Mouse (Mus musculus): ENCODE measurements around the gene Gp6. TPM values are rescaled to one million over a fixed set of nuclear protein-coding genes. Genes with fewer than 3 reads are reported as not detected.
A peak's percentile ranks its signal among the peaks of the same experiment; 100 is the strongest.
"Not testable (repeated sequence)": the region's sequence is repeated elsewhere in the genome, so short reads cannot be mapped to it uniquely, and the experiment has no call there.

Gene Gp6
- total RNA-seq (2021): under 1 TPM in 1 of 2 experiments, not detected in 1; 0.22 TPM

GRCm38 (mm10) chr7:4397730-4398129, at the start of gene Gp6:
Gene Gp6 (minus strand): TSS chr7:4397744.
- DNase-seq: no peak
- intact Hi-C loops (cut with DNase I): no loop called here

- no peak for DNase-seq
- intact Hi-C loops (cut with DNase I): no loop called here
These were observed 49.6 kb upstream of the Gp6 start for GRCm38 (mm10) chr7:4447138-4447537.

GRCm38 (mm10) chr7:4445216-4445791, 47.8 kb upstream of the Gp6 start, which contains the start of gene Rdh13:
Gene Rdh13 (minus strand): TSS chr7:4445649.
- DNase-seq: peak; percentile 94 to 95
- intact Hi-C loops (cut with DNase I): no loop called here

- intact Hi-C loops (cut with DNase I): no loop called here
- no peak for DNase-seq
These were observed 43.0 kb upstream of the Gp6 start for GRCm38 (mm10) chr7:4440549-4440948.

- intact Hi-C loops (cut with DNase I): no loop called here
- no peak for DNase-seq
These were observed 40.2 kb upstream of the Gp6 start for GRCm38 (mm10) chr7:4437721-4438120.

- no peak for DNase-seq
These were observed 34.5 kb upstream of the Gp6 start for GRCm38 (mm10) chr7:4432026-4432425.

GRCm38 (mm10) chr7:4431548-4431947, 34.0 kb upstream of the Gp6 start:
- peak; percentile 71 to 82 for DNase-seq
- intact Hi-C loops (cut with DNase I): loop anchor here (1.0 kb wide), 1 partner anchor 40 kb away; no protein-coding TSS in a partner anchor

More at GRCm38 (mm10) chr7:4432026-4432425, 34.5 kb upstream of the Gp6 start:
- intact Hi-C loops (cut with DNase I): no loop called here

- intact Hi-C loops (cut with DNase I): loop anchor here (1.0 kb wide), 1 partner anchor 95 kb away; no protein-coding TSS in a partner anchor
- no peak for DNase-seq
These were observed 32.8 kb upstream of the Gp6 start for GRCm38 (mm10) chr7:4430246-4430844.

GRCm38 (mm10) chr7:4427161-4427912, 29.8 kb upstream of the Gp6 start:
- DNase-seq: peak; percentile 90 to 93
- intact Hi-C loops (cut with DNase I): loop anchor here (1.0 to 5.0 kb wide), 4 partner anchors 130 to 820 kb away; no protein-coding TSS in a partner anchor

GRCm38 (mm10) chr7:4420230-4420629, 22.7 kb upstream of the Gp6 start:
- intact Hi-C loops (cut with DNase I): no loop called here
- no peak for DNase-seq

- no peak for DNase-seq
- intact Hi-C loops (cut with DNase I): no loop called here
These were observed 22.1 kb upstream of the Gp6 start for GRCm38 (mm10) chr7:4419681-4420080.

- intact Hi-C loops (cut with DNase I); DNase-seq: not testable (repeated sequence)
These were observed 14.9 kb upstream of the Gp6 start for GRCm38 (mm10) chr7:4412406-4412805.

- DNase-seq: no peak
- intact Hi-C loops (cut with DNase I): no loop called here
These were observed 24.0 kb downstream of the Gp6 start for GRCm38 (mm10) chr7:4373521-4373920.

GRCm38 (mm10) chr7:4337509-4337908, 60.0 kb downstream of the Gp6 start, which contains the start of gene Ncr1:
Gene Ncr1 (plus strand): TSS chr7:4337724.
- DNase-seq: no peak
- intact Hi-C loops (cut with DNase I): no loop called here

GRCm38 (mm10) chr7:4323301-4323700, 74.2 kb downstream of the Gp6 start:
- DNase-seq: no peak
- intact Hi-C loops (cut with DNase I): no loop called here

Small RNA genes within 50 kb of the gene (microRNA-seq; reads per million reads assigned to microRNA genes)
- 0 reads per million in 2 experiments for gene Gm24605
- gene Gm24752: 0 reads per million in 2 experiments
- gene Gm25349: 0 reads per million in 2 experiments

Other genes starting within 250 kb of the Gp6 start
- 1 to 10 TPM; 2.8 to 3.2 TPM for gene Leng9, start 247.4 kb downstream of the Gp6 start, total RNA-seq (2021)
- gene Cdc42ep5, start 232.9 kb downstream of the Gp6 start, total RNA-seq (2021): 10 to 100 TPM; 11.6 to 12.3 TPM
- under 1 TPM in 1 of 2 experiments, not detected in 1; 0.19 TPM for gene Lilra5, start 160.0 kb downstream of the Gp6 start, total RNA-seq (2021)
- gene Ncr1, start 60.0 kb downstream of the Gp6 start, total RNA-seq (2021): not detected
- gene Rdh13, start 47.9 kb upstream of the Gp6 start, total RNA-seq (2021): 10 to 100 TPM; 32.8 to 34.1 TPM
- gene Eps8l1, start 62.9 kb upstream of the Gp6 start, total RNA-seq (2021): 1 to 10 TPM; 3.2 to 3.5 TPM
- 10 to 100 TPM; 74.8 to 97.1 TPM for gene Ppp1r12c, start 103.9 kb upstream of the Gp6 start, total RNA-seq (2021)
- 10 to 100 TPM; 36.1 to 38.1 TPM for gene Tnnt1, start 118.6 kb upstream of the Gp6 start, total RNA-seq (2021)
- 1,000 to 10,000 TPM; 6,124 to 6,345 TPM for gene Tnni3, start 126.5 kb upstream of the Gp6 start, total RNA-seq (2021)
- under 1 TPM; 0.81 to 0.87 TPM for gene Dnaaf3, start 134.7 kb upstream of the Gp6 start, total RNA-seq (2021)
- 1 to 10 TPM; 1.7 to 2.4 TPM for gene Syt5, start 149.8 kb upstream of the Gp6 start, total RNA-seq (2021)
- gene Ptprh, start 206.3 kb upstream of the Gp6 start, total RNA-seq (2021): not detected
- 1 to 10 TPM; 6.2 to 6.6 TPM for gene Tmem86b, start 233.7 kb upstream of the Gp6 start, total RNA-seq (2021)

Measured in heart, postnatal 10 days (tissue).